Mouse (Mus musculus) myocyte (in vitro differentiated cells): ENCODE data around the gene Gramd1b. TPM values are rescaled to one million over a fixed set of nuclear protein-coding genes. Genes with fewer than 3 reads are reported as not detected.

Experiments
- H3K27me3 ChIP-seq: one replicate; pipeline ENCODE4 v1.6.1; 2011; ENCODE audit not compliant: control insufficient read depth, insufficient read depth, insufficient read length
- H3K36me3 ChIP-seq: one replicate; pipeline ENCODE4 v1.6.1; 2011; ENCODE audit not compliant: control insufficient read depth, insufficient read depth
- H3K4me2 ChIP-seq: one replicate; pipeline ENCODE4 v1.6.1; 2011; ENCODE audit warnings: low read depth, control low read depth
- H3K4me3 ChIP-seq: one replicate; pipeline ENCODE4 v1.5.1; 2011; ENCODE audit warnings: mild to moderate bottlenecking, control low read depth, moderate library complexity
- H3K79me2 ChIP-seq: one replicate; pipeline ENCODE4 v1.6.1; 2011; ENCODE audit not compliant: control insufficient read depth, insufficient read depth
- H3ac ChIP-seq: one replicate; pipeline ENCODE4 v1.6.1; 2011; ENCODE audit not compliant: control insufficient read depth, insufficient read length
- CEBPB ChIP-seq: IDR thresholded peaks from 2 replicates; pipeline ENCODE4 v1.6.1; 2011; ENCODE audit warnings: mild to moderate bottlenecking, moderate library complexity; ENCODE audit not compliant: poor library complexity, insufficient read depth, severe bottlenecking
- E2F4 ChIP-seq: IDR thresholded peaks from one replicate; pipeline ENCODE4 v1.6.1; 2011; ENCODE audit warnings: mild to moderate bottlenecking, control low read depth, moderate library complexity; ENCODE audit not compliant: insufficient read depth
- MAX ChIP-seq: IDR thresholded peaks from one replicate; pipeline ENCODE4 v1.6.1; 2011; ENCODE audit warnings: low read depth, mild to moderate bottlenecking, control low read depth
- MYOD1 ChIP-seq, 3 experiments: IDR thresholded peaks; one replicate each; pipeline ENCODE4 v1.6.1; 2011; ENCODE audit warnings: control low read depth in 2 of 3, low read depth in 2 of 3, mild to moderate bottlenecking in 2 of 3, moderate library complexity in 1 of 3; ENCODE audit not compliant: insufficient read length in 2 of 3, control insufficient read depth in 1 of 3
- MYOG ChIP-seq, 3 experiments: IDR thresholded peaks; one replicate each; pipeline ENCODE4 v1.6.1; 2011; ENCODE audit warnings: control low read depth in 2 of 3, low read depth in 2 of 3, mild to moderate bottlenecking in 2 of 3; ENCODE audit not compliant: insufficient read length in 2 of 3, control insufficient read depth in 1 of 3, insufficient read depth in 1 of 3
- POLR2A ChIP-seq: IDR thresholded peaks from one replicate; pipeline ENCODE4 v1.6.1; 2011; ENCODE audit warnings: low read depth, mild to moderate bottlenecking, control low read depth, moderate library complexity; ENCODE audit not compliant: insufficient read length
- POLR2AphosphoS2 ChIP-seq: IDR thresholded peaks from one replicate; pipeline ENCODE4 v1.6.1; 2011; ENCODE audit warnings: low read depth, control low read depth; ENCODE audit not compliant: insufficient read length
- REST ChIP-seq: IDR thresholded peaks from one replicate; pipeline ENCODE4 v1.6.1; 2011; ENCODE audit warnings: mild to moderate bottlenecking, control low read depth, moderate library complexity; ENCODE audit not compliant: insufficient read depth, insufficient read length
- SRF ChIP-seq: IDR thresholded peaks from one replicate; pipeline ENCODE4 v1.6.1; 2011; ENCODE audit warnings: low read depth; ENCODE audit not compliant: control insufficient read depth, insufficient read length
- TCF12 ChIP-seq: IDR thresholded peaks from one replicate; pipeline ENCODE4 v1.6.1; 2011; ENCODE audit warnings: mild to moderate bottlenecking, control low read depth; ENCODE audit not compliant: poor library complexity, insufficient read depth, severe bottlenecking
- TCF3 ChIP-seq: IDR thresholded peaks from one replicate; pipeline ENCODE4 v1.6.1; 2011; ENCODE audit warnings: low read depth, control low read depth; ENCODE audit not compliant: insufficient read length
- USF1 ChIP-seq: IDR thresholded peaks from one replicate; pipeline ENCODE4 v1.6.1; 2011; ENCODE audit warnings: low read depth, mild to moderate bottlenecking, control low read depth, moderate library complexity
- polyA plus RNA-seq: library from polyadenylated mRNA; unstranded; fragments of >200 nt; fragmentation: generic; extraction: Trizol; gene quantifications from one replicate; pipeline ENCODE4 v1.2.1, GENCODE M21; 2012; ENCODE audit warnings: missing spikeins

The Gramd1b gene
- polyA plus RNA-seq, 1 experiment: 33.9 TPM

- no peaks in the 10 kb centered on the region for H3K36me3 ChIP-seq
- no peak overlapping the region for H3K4me2 ChIP-seq
- H3K27me3 ChIP-seq: no peaks in the 10 kb centered on the region
- no peak for TF ChIP-seq POLR2AphosphoS2
- TF ChIP-seq CEBPB: peak; percentile 25; the same call in 1 of the 2 replicates
- H3K79me2 ChIP-seq: no peaks in the 10 kb centered on the region
- no peak overlapping the region for H3K4me3 ChIP-seq
- H3ac ChIP-seq: no peak overlapping the region
Measured at GRCm38 (mm10) chr9:40472961-40473510, 58.1 kb downstream of the Gramd1b start.

GRCm38 (mm10) chr9:40469403-40470137, 61.6 kb downstream of the Gramd1b start:
- no peaks in the 10 kb centered on the region for H3K79me2 ChIP-seq

GRCm38 (mm10) chr9:40466782-40467181, 64.4 kb downstream of the Gramd1b start:
- Histone ChIP-seq H3K4me2 (no peak overlapping the region), H3K4me3 (no peak overlapping the region), H3ac (no peak overlapping the region), H3K36me3 (no peaks in the 10 kb centered on the region), H3K27me3 (no peaks in the 10 kb centered on the region), H3K79me2 (no peaks in the 10 kb centered on the region)
- TF ChIP-seq TCF12 (no peak), MAX (no peak), POLR2A (no peak), E2F4 (no peak), SRF (no peak), USF1 (no peak), MYOG (IDR thresholded peaks at IDR 0.05; ENCODE audit: control insufficient read depth in 1 of 3, insufficient read depth in 1 of 3, insufficient read length in 2 of 3, low read depth in 2 of 3) (no peak), POLR2AphosphoS2 (no peak), CEBPB (no peak), MYOD1 (IDR thresholded peaks at IDR 0.05; ENCODE audit: control insufficient read depth in 1 of 3, insufficient read length in 2 of 3, low read depth in 2 of 3) (no peak), REST (no peak), TCF3 (no peak)

More at GRCm38 (mm10) chr9:40469403-40470137, 61.6 kb downstream of the Gramd1b start:
- Histone ChIP-seq H3K27me3 (no peaks in the 10 kb centered on the region), H3K36me3 (no peaks in the 10 kb centered on the region), H3K4me3 (no peak overlapping the region), H3K4me2 (peak overlapping the region; percentile 50), H3ac (no peak overlapping the region)
- peak in 1 of 3 experiments; percentile 54 for TF ChIP-seq MYOD1 (IDR thresholded peaks at IDR 0.05; ENCODE audit: control insufficient read depth in 1 of 3, insufficient read length in 2 of 3, low read depth in 2 of 3)
- TF ChIP-seq SRF: no peak

GRCm38 (mm10) chr9:40465596-40465995, 65.6 kb downstream of the Gramd1b start:
- no peak for TF ChIP-seq USF1
- no peak for TF ChIP-seq MYOD1 (IDR thresholded peaks at IDR 0.05; ENCODE audit: control insufficient read depth in 1 of 3, insufficient read length in 2 of 3, low read depth in 2 of 3)
- no peak for TF ChIP-seq CEBPB
- no peak for TF ChIP-seq TCF3
- no peak for TF ChIP-seq TCF12
- no peak for TF ChIP-seq POLR2A
- no peak for TF ChIP-seq REST
- TF ChIP-seq SRF: no peak
- TF ChIP-seq E2F4: no peak
- TF ChIP-seq MYOG (IDR thresholded peaks at IDR 0.05; ENCODE audit: control insufficient read depth in 1 of 3, insufficient read depth in 1 of 3, insufficient read length in 2 of 3, low read depth in 2 of 3): no peak
- TF ChIP-seq MAX: no peak
- TF ChIP-seq POLR2AphosphoS2: no peak
- Histone ChIP-seq H3K4me3 (no peak overlapping the region), H3K4me2 (no peak overlapping the region), H3K79me2 (no peaks in the 10 kb centered on the region), H3ac (no peak overlapping the region), H3K36me3 (no peaks in the 10 kb centered on the region), H3K27me3 (no peaks in the 10 kb centered on the region)

GRCm38 (mm10) chr9:40462401-40462800, 68.8 kb downstream of the Gramd1b start:
- no peaks in the 10 kb centered on the region for H3K79me2 ChIP-seq
- no peak overlapping the region for H3ac ChIP-seq
- TF ChIP-seq MAX: no peak
- TF ChIP-seq MYOD1 (IDR thresholded peaks at IDR 0.05; ENCODE audit: control insufficient read depth in 1 of 3, insufficient read length in 2 of 3, low read depth in 2 of 3): peak in 1 of 3 experiments; percentile 19
- no peaks in the 10 kb centered on the region for H3K36me3 ChIP-seq
- no peaks in the 10 kb centered on the region for H3K27me3 ChIP-seq
- no peak overlapping the region for H3K4me3 ChIP-seq
- H3K4me2 ChIP-seq: peak overlapping the region; percentile 18
